Mouse (Mus musculus) ES-Bruce4 (cell line): Measurements from ENCODE around the gene 2700081O15Rik. TPM values are rescaled to one million over a fixed set of nuclear protein-coding genes. Genes with fewer than 3 reads are reported as not detected.

Experiments
- H3K27ac ChIP-seq: 2 replicates; pipeline ENCODE4 v1.5.1; 2012; ENCODE audit warnings: low read length, inconsistent platforms; ENCODE audit not compliant: insufficient read depth
- H3K27me3 ChIP-seq: 2 replicates; pipeline ENCODE4 v1.6.1; 2012; ENCODE audit warnings: mild to moderate bottlenecking, low read length, inconsistent platforms; ENCODE audit not compliant: control insufficient read depth, poor library complexity, insufficient read depth, severe bottlenecking
- H3K36me3 ChIP-seq: 2 replicates; pipeline ENCODE4 v1.6.1; 2012; ENCODE audit warnings: inconsistent platforms, mild to moderate bottlenecking, low read length, moderate library complexity; ENCODE audit not compliant: control insufficient read depth, poor library complexity, insufficient read depth, severe bottlenecking
- H3K4me1 ChIP-seq: one replicate; pipeline ENCODE4 v1.8.1; 2011; ENCODE audit warnings: low read length; ENCODE audit not compliant: control insufficient read depth, insufficient read depth
- H3K4me3 ChIP-seq: 2 replicates; pipeline ENCODE4 v1.5.1; 2011; ENCODE audit warnings: low read depth, mild to moderate bottlenecking, low read length
- H3K9ac ChIP-seq: 2 replicates; pipeline ENCODE4 v1.6.1; 2012; ENCODE audit warnings: low read depth, mild to moderate bottlenecking, inconsistent platforms; ENCODE audit not compliant: poor library complexity, severe bottlenecking
- H3K9me3 ChIP-seq: replicated peaks from 2 replicates; pipeline ENCODE4 v1.6.1; 2012; ENCODE audit warnings: mild to moderate bottlenecking, low read length, inconsistent platforms; ENCODE audit not compliant: control insufficient read depth, poor library complexity, insufficient read depth, severe bottlenecking
- CTCF ChIP-seq: IDR thresholded peaks from one replicate; pipeline ENCODE4 v1.8.1; 2011; ENCODE audit warnings: low read depth, low read length
- EP300 ChIP-seq: IDR thresholded peaks from 2 replicates; pipeline ENCODE4 v1.6.1; 2011; ENCODE audit warnings: low read depth, low read length; ENCODE audit not compliant: insufficient read depth
- POLR2A ChIP-seq: IDR thresholded peaks from one replicate; pipeline ENCODE4 v1.8.1; 2011; ENCODE audit warnings: low read length; ENCODE audit not compliant: insufficient read depth
- polyA plus RNA-seq: library from polyadenylated mRNA; stranded (reverse); fragments of >200 nt; gene quantifications from 2 replicates; pipeline ENCODE4 v1.2.4, GENCODE M21; 2011; ENCODE audit warnings: low read depth; ENCODE audit not compliant: missing spikeins, insufficient read depth, insufficient read length

The 2700081O15Rik gene
- polyA plus RNA-seq, 1 experiment: 7.5 TPM

- H3K27ac ChIP-seq: no peak overlapping the region
- no peaks in the 10 kb centered on the region for H3K27me3 ChIP-seq
- no peak overlapping the region for H3K9ac ChIP-seq
- no peaks in the 10 kb centered on the region for H3K4me1 ChIP-seq
- H3K4me3 ChIP-seq: no peak overlapping the region
- H3K9me3 ChIP-seq: no peaks in the 10 kb centered on the region
- TF ChIP-seq EP300: no peak
- TF ChIP-seq CTCF: no peak
- no peak for TF ChIP-seq POLR2A
- peaks cover 5% of the 10 kb centered on the region for H3K36me3 ChIP-seq
Measured at GRCm38 (mm10) chr19:7459370-7459769, 41.9 kb downstream of the 2700081O15Rik start.

- H3K36me3 ChIP-seq: no peaks in the 10 kb centered on the region
- no peaks in the 10 kb centered on the region for H3K27me3 ChIP-seq
- no peaks in the 10 kb centered on the region for H3K9me3 ChIP-seq
- TF ChIP-seq CTCF (no peak), POLR2A (no peak), EP300 (no peak)
- no peak overlapping the region for H3K9ac ChIP-seq
- no peak overlapping the region for H3K27ac ChIP-seq
- H3K4me3 ChIP-seq: no peak overlapping the region
- no peaks in the 10 kb centered on the region for H3K4me1 ChIP-seq
Measured at GRCm38 (mm10) chr19:7467915-7468314, 50.5 kb downstream of the 2700081O15Rik start.

GRCm38 (mm10) chr19:7470643-7471042, 53.2 kb downstream of the 2700081O15Rik start:
- Histone ChIP-seq H3K27ac (no peak overlapping the region), H3K4me3 (no peak overlapping the region), H3K27me3 (no peaks in the 10 kb centered on the region), H3K36me3 (peaks cover 3% of the 10 kb centered on the region; the same call in 1 of the 2 replicates), H3K4me1 (no peaks in the 10 kb centered on the region), H3K9me3 (no peaks in the 10 kb centered on the region), H3K9ac (no peak overlapping the region)
- no peak for TF ChIP-seq POLR2A
- no peak for TF ChIP-seq EP300
- no peak for TF ChIP-seq CTCF

Other genes with a start within 250 kb of the 2700081O15Rik start
- gene Otub1, start 211.3 kb upstream of the 2700081O15Rik start, polyA plus RNA-seq: 86.7 and 87.5 TPM in 2 replicates
- gene Cox8a, start 200.0 kb upstream of the 2700081O15Rik start, polyA plus RNA-seq: 584 and 638 TPM in 2 replicates
- 41.0 and 45.1 TPM in 2 replicates for gene Naa40, start 176.4 kb upstream of the 2700081O15Rik start, polyA plus RNA-seq
- gene Rcor2, start 150.3 kb upstream of the 2700081O15Rik start, polyA plus RNA-seq: 69.4 and 78.5 TPM in 2 replicates
- gene Mark2, start 75.8 kb upstream of the 2700081O15Rik start, polyA plus RNA-seq: 52.1 and 60.5 TPM in 2 replicates
- gene Spindoc, start 34.6 kb upstream of the 2700081O15Rik start, polyA plus RNA-seq: 43.8 and 56.3 TPM in 2 replicates
- gene Rtn3, start 65.7 kb downstream of the 2700081O15Rik start, polyA plus RNA-seq: 162 and 178 TPM in 2 replicates
- 51.3 and 53.5 TPM in 2 replicates for gene Atl3, start 76.4 kb downstream of the 2700081O15Rik start, polyA plus RNA-seq
- gene Pla2g16, start 139.8 kb downstream of the 2700081O15Rik start, polyA plus RNA-seq: 10.5 and 10.7 TPM in 2 replicates
- 0.43 and 0.46 TPM in 2 replicates for gene Lgals12, start 189.6 kb downstream of the 2700081O15Rik start, polyA plus RNA-seq
- gene Hrasls5, start 194.9 kb downstream of the 2700081O15Rik start, polyA plus RNA-seq: not detected in 2 replicates